In genomic region chr8:84980622-84981358, GRCm38 (mm10) we compare ENCODE assay signal across 8 mouse cellular contexts. TPM values are rescaled to one million over a fixed set of nuclear protein-coding genes. Genes with fewer than 3 reads are reported as not detected.
DNase-seq lines count a peak whose midpoint lies in the region; ATAC-seq and TF ChIP-seq lines count a peak whose summit lies in the region.

No protein-coding gene starts in this region.

- DNase-seq in 3134 (ENCODE audit: extremely low read depth, insufficient read length, low spot score): peak; percentile 92
- DNase-seq in CD4-positive helper T cell, adult 2 months (ENCODE audit: low read depth, low spot score): peak; percentile 78
- DNase-seq in cerebellum, adult 9-11 months: peak; percentile 76
- DNase-seq in lung, postnatal 0 days (ENCODE audit: low spot score): peak; percentile 93
- DNase-seq in spleen, postnatal 4 days (ENCODE audit: low spot score in 2 of 2): peak; percentile 65 to 79

- H3K4me3 ChIP-seq in heart, embryonic 13.5 days: peak overlapping the region; percentile 73
- no peak overlapping the region for H3K4me3 ChIP-seq in kidney, embryonic 16.5 days (ENCODE audit: low read length)
- H3K4me3 ChIP-seq in lung, postnatal 0 days (ENCODE audit: low read depth, low read length): peak overlapping the region; percentile 33; the same call in 1 of the 2 replicates

- H3K9me3 ChIP-seq in heart, embryonic 13.5 days: no peaks in the 10 kb centered on the region
- no peaks in the 10 kb centered on the region for H3K9me3 ChIP-seq in kidney, embryonic 16.5 days (ENCODE audit: low read length)
- H3K9me3 ChIP-seq in lung, postnatal 0 days (ENCODE audit: low read length): no peaks in the 10 kb centered on the region

- peak; percentile 79 for TF ChIP-seq EP300 in lung, postnatal 0 days (IDR thresholded peaks at IDR 0.05)

- TF ChIP-seq CTCF in lung, postnatal 0 days (IDR thresholded peaks at IDR 0.05): no peak

- no peaks in the 10 kb centered on the region for H3K27me3 ChIP-seq in heart, embryonic 13.5 days (replicated peaks)
- no peaks in the 10 kb centered on the region for H3K27me3 ChIP-seq in kidney, embryonic 16.5 days (ENCODE audit: insufficient read depth, low read length)
- no peaks in the 10 kb centered on the region for H3K27me3 ChIP-seq in lung, postnatal 0 days (replicated peaks; ENCODE audit: insufficient read depth, low read length)

- peak overlapping the region; percentile 88 for H3K9ac ChIP-seq in heart, embryonic 13.5 days
- H3K9ac ChIP-seq in kidney, embryonic 16.5 days (replicated peaks; ENCODE audit: low read length): no peak overlapping the region
- peak overlapping the region; percentile 48; the same call in 1 of the 2 replicates for H3K9ac ChIP-seq in lung, postnatal 0 days (replicated peaks; ENCODE audit: low read depth)

- H3K4me1 ChIP-seq in heart, embryonic 13.5 days: peaks cover 79% of the 10 kb centered on the region
- peaks cover 84% of the 10 kb centered on the region for H3K4me1 ChIP-seq in kidney, embryonic 16.5 days (ENCODE audit: insufficient read depth, low read length)
- H3K4me1 ChIP-seq in lung, postnatal 0 days (ENCODE audit: insufficient read depth, low read depth, low read length): peaks cover 55% of the 10 kb centered on the region

- H3K27ac ChIP-seq in heart, embryonic 13.5 days (replicated peaks): peak overlapping the region; percentile 90
- peak overlapping the region; percentile 87 for H3K27ac ChIP-seq in kidney, embryonic 16.5 days (ENCODE audit: low read length)
- H3K27ac ChIP-seq in lung, postnatal 0 days (ENCODE audit: low read length): peak overlapping the region; percentile 99

- ATAC-seq in heart, embryonic 13.5 days (ENCODE audit: extremely low read depth, insufficient number of reproducible peaks, low FRiP score, low TSS enrichment): no peak
- ATAC-seq in kidney, embryonic 16.5 days (ENCODE audit: low FRiP score, low TSS enrichment): no peak
- ATAC-seq in lung, postnatal 0 days: no peak
- no peak for ATAC-seq in granulocyte monocyte progenitor cell, adult 5-6 weeks (replicated peaks; ENCODE audit: poor library complexity, severe bottlenecking)

- H3K36me3 ChIP-seq in heart, embryonic 13.5 days: no peaks in the 10 kb centered on the region
- no peaks in the 10 kb centered on the region for H3K36me3 ChIP-seq in kidney, embryonic 16.5 days (ENCODE audit: insufficient read depth, low read length)
- H3K36me3 ChIP-seq in lung, postnatal 0 days (ENCODE audit: insufficient read depth, low read length): no peaks in the 10 kb centered on the region

- H3K4me2 ChIP-seq in heart, embryonic 13.5 days: peak overlapping the region; percentile 99
- H3K4me2 ChIP-seq in kidney, embryonic 16.5 days (replicated peaks; ENCODE audit: low read depth, low read length): peak overlapping the region; percentile 96
- H3K4me2 ChIP-seq in lung, postnatal 0 days (replicated peaks; ENCODE audit: low read depth, low read length): peak overlapping the region; percentile 89

- WGBS in heart, embryonic 13.5 days: 29% methylated on average over 11 of the region's 11 CpGs
- WGBS in kidney, embryonic 16.5 days: 35% methylated on average over 11 of the region's 11 CpGs
- WGBS in lung, postnatal 0 days: 22% methylated on average over 11 of the region's 11 CpGs

RNA-seq across cellular contexts. Expression of gene Junb, which starts 2.3 kb away (rescaled TPM):
- 12.8 and 12.9 TPM in 2 replicates for polyA plus RNA-seq in heart, embryonic 13.5 days (2015; fragmentation: Nextera tagmentation; extraction: Ambion mirVana)
- polyA plus RNA-seq in kidney, embryonic 16.5 days (2015; fragmentation: Nextera tagmentation; extraction: Ambion mirVana): 8.3 and 11.7 TPM in 2 replicates
- 69.0 and 126 TPM in 2 replicates for polyA plus RNA-seq in lung, postnatal 0 days (2015; fragmentation: Nextera tagmentation; extraction: Ambion mirVana)
- 3.3 and 14.2 TPM in 2 replicates for total RNA-seq in granulocyte monocyte progenitor cell, adult 5-6 weeks (2014; fragmentation: Nextera tagmentation)
- 39.6 and 46.0 TPM in 2 replicates for total RNA-seq in granulocyte monocyte progenitor cell, adult 5-6 weeks (2017)

RNA-seq across cellular contexts. Expression of gene Hook2, which starts 9.6 kb away (rescaled TPM):
- 7.2 and 7.3 TPM in 2 replicates for polyA plus RNA-seq in heart, embryonic 13.5 days (2015; fragmentation: Nextera tagmentation; extraction: Ambion mirVana)
- polyA plus RNA-seq in kidney, embryonic 16.5 days (2015; fragmentation: Nextera tagmentation; extraction: Ambion mirVana): 34.8 and 35.2 TPM in 2 replicates
- 19.2 and 22.3 TPM in 2 replicates for polyA plus RNA-seq in lung, postnatal 0 days (2015; fragmentation: Nextera tagmentation; extraction: Ambion mirVana)
- 5.2 and 6.1 TPM in 2 replicates for total RNA-seq in granulocyte monocyte progenitor cell, adult 5-6 weeks (2014; fragmentation: Nextera tagmentation)
- total RNA-seq in granulocyte monocyte progenitor cell, adult 5-6 weeks (2017): 5.7 and 8.2 TPM in 2 replicates

RNA-seq across cellular contexts. Expression of gene Rnaseh2a, which starts 11.2 kb away (rescaled TPM):
- 82.8 and 83.4 TPM in 2 replicates for polyA plus RNA-seq in heart, embryonic 13.5 days (2015; fragmentation: Nextera tagmentation; extraction: Ambion mirVana)
- polyA plus RNA-seq in kidney, embryonic 16.5 days (2015; fragmentation: Nextera tagmentation; extraction: Ambion mirVana): 137 and 138 TPM in 2 replicates
- 46.4 and 55.7 TPM in 2 replicates for polyA plus RNA-seq in lung, postnatal 0 days (2015; fragmentation: Nextera tagmentation; extraction: Ambion mirVana)
- 116 and 172 TPM in 2 replicates for total RNA-seq in granulocyte monocyte progenitor cell, adult 5-6 weeks (2014; fragmentation: Nextera tagmentation)
- 91.3 and 148 TPM in 2 replicates for total RNA-seq in granulocyte monocyte progenitor cell, adult 5-6 weeks (2017)

RNA-seq across cellular contexts. Expression of gene Prdx2, which starts 11.4 kb away (rescaled TPM):
- 733 and 747 TPM in 2 replicates for polyA plus RNA-seq in heart, embryonic 13.5 days (2015; fragmentation: Nextera tagmentation; extraction: Ambion mirVana)
- 810 and 819 TPM in 2 replicates for polyA plus RNA-seq in kidney, embryonic 16.5 days (2015; fragmentation: Nextera tagmentation; extraction: Ambion mirVana)
- polyA plus RNA-seq in lung, postnatal 0 days (2015; fragmentation: Nextera tagmentation; extraction: Ambion mirVana): 337 and 356 TPM in 2 replicates
- 210 and 303 TPM in 2 replicates for total RNA-seq in granulocyte monocyte progenitor cell, adult 5-6 weeks (2014; fragmentation: Nextera tagmentation)
- total RNA-seq in granulocyte monocyte progenitor cell, adult 5-6 weeks (2017): 360 and 421 TPM in 2 replicates

RNA-seq across cellular contexts. Expression of gene Gm49661, which starts 11.6 kb away (rescaled TPM):
- polyA plus RNA-seq in heart, embryonic 13.5 days (2015; fragmentation: Nextera tagmentation; extraction: Ambion mirVana): not detected in 2 replicates
- polyA plus RNA-seq in kidney, embryonic 16.5 days (2015; fragmentation: Nextera tagmentation; extraction: Ambion mirVana): not detected in 2 replicates
- 1.1 TPM in 1 of 2 replicates, not detected in the other for polyA plus RNA-seq in lung, postnatal 0 days (2015; fragmentation: Nextera tagmentation; extraction: Ambion mirVana)
- not detected in 2 replicates for total RNA-seq in granulocyte monocyte progenitor cell, adult 5-6 weeks (2014; fragmentation: Nextera tagmentation)
- not detected in 2 replicates for total RNA-seq in granulocyte monocyte progenitor cell, adult 5-6 weeks (2017)
